Mouse (Mus musculus): ENCODE measurements around the gene Comt. TPM values are rescaled to one million over a fixed set of nuclear protein-coding genes. Genes with fewer than 3 reads are reported as not detected.

The Comt gene
- polyA plus RNA-seq, 1 experiment from 2014 or later: 128 TPM

DNA sequence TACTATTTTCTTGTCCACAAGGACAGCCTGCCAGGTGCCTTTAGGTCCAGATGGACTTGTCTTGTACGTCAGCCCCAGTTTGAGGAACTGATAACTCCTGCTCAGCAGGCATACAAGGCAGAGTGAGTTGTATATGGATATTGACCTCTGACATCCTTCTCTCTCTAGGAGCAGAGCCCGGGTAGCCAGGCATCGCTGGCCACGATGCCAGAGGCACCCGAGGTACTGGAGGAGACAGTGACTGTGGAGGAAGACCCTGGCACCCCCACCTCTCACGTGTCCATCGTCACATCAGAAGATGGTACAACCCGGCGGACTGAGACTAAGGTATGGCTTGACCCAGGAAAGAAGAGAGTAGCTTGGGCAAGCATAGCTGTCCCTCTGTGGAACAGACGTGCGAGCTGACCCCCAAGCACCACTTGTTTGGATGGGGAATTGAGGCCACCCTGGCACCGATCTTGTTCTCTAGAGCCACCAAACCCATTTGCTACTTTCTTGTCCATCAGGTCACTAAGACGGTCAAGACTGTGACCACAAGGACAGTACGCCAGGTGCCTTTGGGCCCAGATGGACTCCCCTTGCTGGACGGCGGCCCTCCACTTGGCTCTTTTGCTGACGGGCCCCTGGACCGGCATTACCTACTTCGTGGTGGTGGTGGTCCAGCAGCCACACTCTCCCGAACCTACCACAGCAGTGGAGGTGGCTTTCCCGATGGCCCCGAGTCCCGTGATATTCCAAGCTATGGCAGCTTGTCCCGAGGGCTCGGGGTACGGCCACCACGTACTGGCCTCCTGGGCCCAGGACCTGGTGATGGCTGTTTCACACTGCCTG lies 29.6 kb downstream of the Comt start:
- H3K27ac ChIP-seq (ENCODE audit: low read length): peak overlapping the region; percentile 97
- peaks cover 43% of the 10 kb centered on the region for H3K4me1 ChIP-seq (ENCODE audit: control insufficient read depth, insufficient read depth, low read length)

DNA sequence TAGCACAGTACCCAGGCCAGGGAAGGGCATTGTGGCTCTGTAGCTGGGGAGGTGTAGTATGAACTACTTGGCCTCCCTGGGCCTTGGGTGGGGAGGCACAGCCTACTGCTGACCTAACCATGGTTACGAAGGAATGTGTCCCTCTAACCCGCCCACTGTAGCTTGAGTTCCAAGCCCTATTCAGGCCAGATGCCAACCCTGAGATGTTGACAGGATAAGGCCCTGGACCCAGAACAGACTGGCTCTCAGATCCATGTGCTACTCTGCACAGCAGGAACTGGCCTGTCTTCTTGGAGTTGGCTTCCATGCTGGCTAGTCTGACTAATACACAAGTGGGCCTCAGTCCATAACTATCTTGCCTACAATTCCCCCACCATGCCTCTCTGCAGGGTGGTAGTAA lies 30.5 kb downstream of the Comt start:
- Histone ChIP-seq H3K4me2 (ENCODE audit: low read depth, low read length) (peak overlapping the region; percentile 51; the same call in 1 of the 2 replicates), H3K36me3 (ENCODE audit: control insufficient read depth, insufficient read depth) (peaks cover 27% of the 10 kb centered on the region), H3K4me3 (ENCODE audit: low read length) (no peak overlapping the region), H3K27ac (ENCODE audit: low read length) (peak overlapping the region; percentile 97), H3K27me3 (ENCODE audit: control insufficient read depth, insufficient read depth, low read length) (no peaks in the 10 kb centered on the region), H3K4me1 (ENCODE audit: control insufficient read depth, insufficient read depth, low read length) (peaks cover 42% of the 10 kb centered on the region), H3K9ac (ENCODE audit: low read length) (peak overlapping the region; percentile 48), H3K9me3 (replicated peaks; ENCODE audit: control insufficient read depth, low read length) (no peaks in the 10 kb centered on the region)
- 44% methylated on average over 2 of the region's 2 CpGs for WGBS
- no peak for ATAC-seq (replicated peaks; ENCODE audit: extremely low read depth, insufficient read depth, low FRiP score)

More for the DNA sequence above, 29.6 kb downstream of the Comt start:
- no peak for ATAC-seq (replicated peaks; ENCODE audit: extremely low read depth, insufficient read depth, low FRiP score)
- Histone ChIP-seq H3K4me3 (ENCODE audit: low read length) (no peak overlapping the region), H3K27me3 (ENCODE audit: control insufficient read depth, insufficient read depth, low read length) (no peaks in the 10 kb centered on the region), H3K9ac (ENCODE audit: low read length) (no peak overlapping the region), H3K9me3 (replicated peaks; ENCODE audit: control insufficient read depth, low read length) (no peaks in the 10 kb centered on the region), H3K36me3 (ENCODE audit: control insufficient read depth, insufficient read depth) (peaks cover 31% of the 10 kb centered on the region), H3K4me2 (ENCODE audit: low read depth, low read length) (no peak overlapping the region)
- 96% methylated on average over 27 of the region's 27 CpGs for WGBS

DNA sequence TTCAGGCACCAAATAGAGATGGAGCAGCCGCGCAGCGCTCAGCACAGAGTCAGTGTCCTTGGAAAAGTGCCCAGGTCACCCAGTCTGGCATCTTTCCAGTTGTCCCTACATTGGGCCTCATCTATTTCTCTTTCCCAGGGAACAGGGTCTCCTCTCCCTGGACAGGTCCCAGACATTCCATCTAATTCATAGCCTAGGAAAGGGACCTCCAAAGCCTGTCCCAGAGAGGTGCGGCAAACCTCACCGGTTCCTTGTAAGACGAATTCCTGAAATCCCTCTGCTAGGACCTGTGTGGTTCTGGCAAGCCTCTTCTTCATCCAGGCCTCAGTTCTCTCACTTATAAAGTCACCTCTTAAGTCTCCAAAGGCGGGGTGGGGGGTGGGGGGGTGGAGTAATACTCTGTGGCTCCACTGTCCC lies 31.0 kb downstream of the Comt start:
- Histone ChIP-seq H3K4me1 (ENCODE audit: control insufficient read depth, insufficient read depth, low read length) (peaks cover 36% of the 10 kb centered on the region), H3K9ac (ENCODE audit: low read length) (peak overlapping the region; percentile 65), H3K27ac (ENCODE audit: low read length) (peak overlapping the region; percentile 97), H3K4me3 (ENCODE audit: low read length) (no peak overlapping the region), H3K27me3 (ENCODE audit: control insufficient read depth, insufficient read depth, low read length) (no peaks in the 10 kb centered on the region), H3K36me3 (ENCODE audit: control insufficient read depth, insufficient read depth) (peaks cover 27% of the 10 kb centered on the region), H3K4me2 (ENCODE audit: low read depth, low read length) (peak overlapping the region; percentile 51), H3K9me3 (replicated peaks; ENCODE audit: control insufficient read depth, low read length) (no peaks in the 10 kb centered on the region)
- peak; percentile 53 for ATAC-seq (replicated peaks; ENCODE audit: extremely low read depth, insufficient read depth, low FRiP score)
- WGBS: 25% methylated on average over 6 of the region's 7 CpGs

DNA sequence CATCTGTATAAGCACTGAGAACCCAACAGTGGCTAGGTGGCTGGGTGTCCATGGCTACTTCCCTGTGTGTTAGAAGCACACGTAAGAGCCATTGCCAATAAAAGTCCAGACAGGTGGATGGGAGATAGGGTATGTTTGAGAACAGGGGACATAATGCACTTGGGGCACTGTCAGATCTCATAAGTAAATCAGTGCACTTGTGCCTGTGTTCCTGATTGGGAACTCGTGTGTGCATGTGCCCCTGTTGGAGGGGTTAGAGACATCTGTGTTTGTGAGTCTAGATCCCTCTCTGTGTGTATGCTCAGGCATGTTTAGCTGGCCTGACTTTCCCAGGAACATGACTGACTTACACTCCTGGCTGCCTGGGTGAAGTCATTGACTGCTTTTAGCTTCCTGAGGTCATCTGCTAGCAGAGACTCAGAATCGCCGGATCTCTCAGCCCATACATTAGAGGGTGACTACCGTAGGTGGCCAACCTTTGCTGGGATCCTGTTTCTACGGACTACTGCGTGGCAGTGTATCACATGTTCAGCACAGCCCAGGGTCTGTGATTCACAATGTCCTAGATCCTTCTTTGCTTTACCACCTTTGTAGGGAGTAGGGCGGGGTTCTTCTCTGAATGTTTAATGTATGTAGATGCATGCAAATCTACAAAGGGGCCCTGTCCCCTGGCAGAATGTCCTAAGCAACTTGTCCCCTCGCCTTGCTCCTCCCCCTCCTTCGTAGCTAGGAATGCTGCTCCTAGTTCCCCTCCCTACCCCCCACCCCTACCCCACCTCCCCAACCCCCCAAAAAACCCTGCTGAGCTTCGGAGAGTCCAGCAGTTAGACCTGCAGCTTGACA lies 31.7 kb downstream of the Comt start:
- 0 out of 2 replicates have a peak overlapping the region, but pooled peaks have one; percentile 6 for H3K4me3 ChIP-seq (ENCODE audit: low read length)
- peak overlapping the region; percentile 51 for H3K4me2 ChIP-seq (ENCODE audit: low read depth, low read length)
- no peaks in the 10 kb centered on the region for H3K27me3 ChIP-seq (ENCODE audit: control insufficient read depth, insufficient read depth, low read length)
- 15% methylated on average over 11 of the region's 11 CpGs for WGBS
- H3K4me1 ChIP-seq (ENCODE audit: control insufficient read depth, insufficient read depth, low read length): peaks cover 32% of the 10 kb centered on the region
- ATAC-seq (replicated peaks; ENCODE audit: extremely low read depth, insufficient read depth, low FRiP score): peak; percentile 38
- no peaks in the 10 kb centered on the region for H3K9me3 ChIP-seq (replicated peaks; ENCODE audit: control insufficient read depth, low read length)
- H3K27ac ChIP-seq (ENCODE audit: low read length): peak overlapping the region; percentile 97
- peaks cover 24% of the 10 kb centered on the region for H3K36me3 ChIP-seq (ENCODE audit: control insufficient read depth, insufficient read depth)
- peak overlapping the region; percentile 65 for H3K9ac ChIP-seq (ENCODE audit: low read length)

DNA sequence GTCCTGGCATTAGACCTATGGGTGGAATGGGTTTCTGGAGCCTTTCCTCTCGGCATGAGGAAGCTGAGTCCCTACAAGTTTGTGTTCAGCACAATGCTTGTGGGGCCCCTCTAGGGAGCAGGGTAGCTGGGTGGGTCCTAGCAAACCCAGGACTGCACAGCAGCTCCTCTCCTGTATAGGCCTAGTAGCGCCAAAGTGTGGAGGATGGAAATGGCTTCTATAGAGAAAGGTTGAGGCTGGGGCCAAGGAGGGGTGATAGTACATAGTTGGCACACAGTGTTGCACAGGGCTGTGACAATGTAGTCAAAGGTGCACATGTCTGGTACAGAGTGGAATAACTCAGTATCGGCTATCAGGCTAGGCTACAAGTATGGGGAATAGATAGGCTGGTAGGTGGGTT lies 32.6 kb downstream of the Comt start:
- Histone ChIP-seq H3K4me3 (ENCODE audit: low read length) (no peak overlapping the region; the same call in 1 of the 2 replicates), H3K4me2 (ENCODE audit: low read depth, low read length) (peak overlapping the region; percentile 96), H3K36me3 (ENCODE audit: control insufficient read depth, insufficient read depth) (peaks cover 20% of the 10 kb centered on the region), H3K9ac (ENCODE audit: low read length) (peak overlapping the region; percentile 91), H3K27ac (ENCODE audit: low read length) (peak overlapping the region; percentile 97), H3K4me1 (ENCODE audit: control insufficient read depth, insufficient read depth, low read length) (peaks cover 33% of the 10 kb centered on the region), H3K27me3 (ENCODE audit: control insufficient read depth, insufficient read depth, low read length) (no peaks in the 10 kb centered on the region), H3K9me3 (replicated peaks; ENCODE audit: control insufficient read depth, low read length) (no peaks in the 10 kb centered on the region)
- no peak for ATAC-seq (replicated peaks; ENCODE audit: extremely low read depth, insufficient read depth, low FRiP score)
- 60% methylated on average over 3 of the region's 3 CpGs for WGBS

DNA sequence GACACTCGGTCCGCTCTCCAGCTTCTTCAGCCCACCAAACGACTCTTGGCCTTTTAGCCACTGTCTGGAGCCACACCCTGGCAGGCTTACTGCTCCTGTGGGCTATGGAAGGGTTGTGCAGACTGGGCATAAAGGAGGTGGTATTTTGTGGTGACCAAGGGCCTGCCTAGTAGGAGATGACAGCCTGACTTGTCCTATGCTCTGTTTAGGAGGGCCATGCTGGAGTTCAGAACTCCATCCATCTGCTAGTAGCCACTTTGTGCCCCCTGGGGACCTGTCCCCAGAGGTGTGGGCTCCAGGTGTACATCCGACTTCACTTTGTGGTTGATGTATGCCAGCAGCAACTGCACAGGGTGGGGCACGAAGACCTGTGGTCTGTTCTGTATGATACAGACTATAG lies 33.1 kb downstream of the Comt start:
- Histone ChIP-seq H3K4me1 (ENCODE audit: control insufficient read depth, insufficient read depth, low read length) (peaks cover 37% of the 10 kb centered on the region), H3K9ac (ENCODE audit: low read length) (peak overlapping the region; percentile 91), H3K9me3 (replicated peaks; ENCODE audit: control insufficient read depth, low read length) (no peaks in the 10 kb centered on the region), H3K4me3 (ENCODE audit: low read length) (peak overlapping the region; percentile 80), H3K4me2 (ENCODE audit: low read depth, low read length) (peak overlapping the region; percentile 96), H3K27me3 (ENCODE audit: control insufficient read depth, insufficient read depth, low read length) (no peaks in the 10 kb centered on the region), H3K27ac (ENCODE audit: low read length) (peak overlapping the region; percentile 97), H3K36me3 (ENCODE audit: control insufficient read depth, insufficient read depth) (peaks cover 15% of the 10 kb centered on the region)
- no peak for ATAC-seq (replicated peaks; ENCODE audit: extremely low read depth, insufficient read depth, low FRiP score)
- 58% methylated on average over 5 of the region's 5 CpGs for WGBS

DNA sequence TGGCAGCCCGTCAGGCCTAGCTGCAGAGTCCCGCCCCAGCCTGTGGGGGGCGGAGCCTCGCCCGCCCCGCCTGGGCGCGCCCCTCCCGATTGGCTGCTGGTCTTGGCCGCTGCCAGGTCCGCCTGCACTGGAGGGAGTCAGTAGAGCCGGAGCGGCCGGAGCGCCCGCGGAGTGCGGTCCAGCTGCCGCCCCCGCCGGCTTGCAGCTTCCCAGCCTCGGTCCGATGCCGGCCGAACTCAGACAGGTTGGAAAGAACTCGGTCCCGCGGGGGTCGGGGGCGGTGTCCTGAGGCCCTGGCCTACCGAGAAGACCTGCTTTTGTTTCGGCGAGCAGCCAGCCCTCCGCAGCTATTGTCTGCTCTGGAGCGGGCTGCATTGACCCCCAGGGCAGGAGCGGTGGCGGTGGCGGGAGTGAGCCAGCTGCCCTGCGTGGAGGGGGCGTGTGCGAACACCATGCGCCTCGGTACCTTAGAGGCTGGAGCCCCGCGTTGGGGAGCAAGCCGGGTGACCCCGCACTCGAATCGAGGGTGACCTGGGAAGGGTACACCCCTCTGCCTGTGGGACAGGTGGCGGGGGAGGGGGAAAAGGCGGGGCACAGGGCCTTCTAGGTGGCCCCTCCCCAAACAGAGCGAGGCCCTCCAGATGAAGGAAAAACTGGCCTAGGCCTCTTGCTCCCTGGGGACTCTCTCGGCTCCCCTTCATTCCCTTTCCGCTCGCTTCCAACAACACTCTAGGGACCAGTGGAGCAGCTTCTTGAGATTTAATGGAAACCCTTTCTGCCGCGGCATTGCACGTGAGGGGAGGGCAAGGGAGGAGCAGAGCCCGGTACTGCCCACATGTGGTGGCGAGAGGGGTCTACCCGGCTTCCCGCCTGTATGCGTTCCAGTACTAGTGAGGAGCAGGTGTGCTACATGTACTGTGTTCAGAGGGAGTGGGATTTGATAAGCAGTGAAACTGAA lies 33.9 kb downstream of the Comt start:
- WGBS: under 1% methylated on average over 63 of the region's 63 CpGs
- Histone ChIP-seq H3K4me3 (ENCODE audit: low read length) (peak overlapping the region; percentile 80), H3K36me3 (ENCODE audit: control insufficient read depth, insufficient read depth) (peaks cover 7% of the 10 kb centered on the region), H3K4me2 (ENCODE audit: low read depth, low read length) (peak overlapping the region; percentile 96), H3K27ac (ENCODE audit: low read length) (peak overlapping the region; percentile 97), H3K27me3 (ENCODE audit: control insufficient read depth, insufficient read depth, low read length) (no peaks in the 10 kb centered on the region), H3K4me1 (ENCODE audit: control insufficient read depth, insufficient read depth, low read length) (peaks cover 46% of the 10 kb centered on the region), H3K9me3 (replicated peaks; ENCODE audit: control insufficient read depth, low read length) (no peaks in the 10 kb centered on the region), H3K9ac (ENCODE audit: low read length) (peak overlapping the region; percentile 91)
- peak; percentile 71 for ATAC-seq (replicated peaks; ENCODE audit: extremely low read depth, insufficient read depth, low FRiP score)

DNA sequence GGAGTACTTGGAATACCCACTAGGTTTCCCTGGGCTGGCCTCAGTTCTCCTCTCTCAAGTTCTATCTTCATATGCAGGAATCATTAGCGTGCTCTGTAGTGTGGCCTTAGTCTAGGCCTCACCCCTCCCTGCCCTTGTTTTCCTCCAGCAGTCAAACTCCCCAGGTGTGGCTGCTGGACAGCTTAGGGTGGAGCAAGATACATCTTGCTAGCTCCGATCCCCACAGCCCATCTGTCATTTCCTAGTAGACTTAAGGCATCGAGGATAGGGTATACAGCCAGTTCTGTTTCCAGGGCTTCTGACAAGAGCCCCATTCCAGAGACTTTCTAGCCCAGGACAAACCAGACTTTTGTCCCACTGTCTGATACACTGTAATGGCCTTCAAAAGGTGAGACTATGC lies 34.9 kb downstream of the Comt start:
- no peak for ATAC-seq (replicated peaks; ENCODE audit: extremely low read depth, insufficient read depth, low FRiP score)
- 85% methylated on average over 3 of the region's 3 CpGs for WGBS
- no peaks in the 10 kb centered on the region for H3K36me3 ChIP-seq (ENCODE audit: control insufficient read depth, insufficient read depth)
- peaks cover 54% of the 10 kb centered on the region for H3K4me1 ChIP-seq (ENCODE audit: control insufficient read depth, insufficient read depth, low read length)
- no peak overlapping the region for H3K27ac ChIP-seq (ENCODE audit: low read length)
- H3K27me3 ChIP-seq (ENCODE audit: control insufficient read depth, insufficient read depth, low read length): no peaks in the 10 kb centered on the region
- no peaks in the 10 kb centered on the region for H3K9me3 ChIP-seq (replicated peaks; ENCODE audit: control insufficient read depth, low read length)
- H3K9ac ChIP-seq (ENCODE audit: low read length): no peak overlapping the region
- H3K4me2 ChIP-seq (ENCODE audit: low read depth, low read length): no peak overlapping the region
- no peak overlapping the region for H3K4me3 ChIP-seq (ENCODE audit: low read length)

Measured in heart, embryonic 16.5 days (tissue).